Mouse (Mus musculus) spleen, postnatal 14 days (tissue): ENCODE results near the gene Ltbp1.
A peak's percentile ranks its signal among the peaks of the same experiment; 100 is the strongest.

Experiments
- DNase-seq, 2 experiments: peaks; one replicate each; pipeline ENCODE4 v3.0.0; 2021 to 2022; ENCODE audit warnings: low spot score in 2 of 2

The Ltbp1 gene

DNA sequence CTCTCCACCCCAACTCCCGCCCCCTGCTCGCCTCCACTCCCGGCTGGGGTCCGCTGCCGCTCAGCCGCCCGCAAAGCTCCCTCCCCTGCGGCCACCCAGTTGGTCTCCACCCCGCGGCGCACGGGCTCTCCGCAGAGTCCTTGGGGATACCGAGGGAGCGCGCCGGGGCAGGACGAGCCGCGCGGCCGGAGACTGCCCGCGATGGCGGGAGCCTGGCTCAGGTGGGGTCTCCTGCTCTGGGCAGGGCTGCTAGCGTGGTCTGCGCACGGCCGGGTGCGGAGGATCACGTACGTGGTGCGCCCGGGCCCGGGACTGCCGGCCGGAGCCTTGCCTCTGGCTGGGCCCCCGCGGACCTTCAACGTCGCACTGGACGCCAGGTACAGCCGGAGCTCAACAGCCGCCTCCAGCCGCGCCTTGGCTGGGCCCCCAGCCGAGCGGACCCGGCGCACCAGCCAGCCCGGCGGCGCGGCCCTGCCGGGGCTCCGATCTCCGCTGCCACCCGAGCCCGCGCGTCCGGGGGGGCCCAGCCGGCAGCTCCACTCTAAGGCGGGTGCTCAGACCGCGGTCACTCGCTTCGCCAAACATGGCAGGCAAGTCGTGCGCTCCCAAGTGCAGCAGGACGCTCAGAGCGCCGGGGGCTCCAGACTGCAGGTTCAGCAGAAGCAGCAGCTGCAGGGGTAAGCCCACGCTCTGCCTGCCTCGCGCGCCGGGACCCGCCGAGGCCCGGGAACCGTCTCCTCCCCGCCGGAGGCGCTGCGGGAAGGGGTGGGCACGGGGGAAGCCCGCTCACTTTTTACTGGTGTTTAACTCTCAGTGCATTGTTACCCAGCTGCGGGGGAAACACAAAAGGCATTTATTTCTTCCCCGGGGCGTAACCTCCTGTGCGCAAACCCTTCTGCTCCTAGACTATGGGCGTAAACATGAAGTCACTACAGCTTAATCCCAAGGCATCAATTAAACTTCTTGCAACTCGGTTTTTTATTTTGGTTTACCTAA is 615 bp downstream of the Ltbp1 start:
- DNase-seq = peak in 1 of 2 experiments; percentile 2

DNA sequence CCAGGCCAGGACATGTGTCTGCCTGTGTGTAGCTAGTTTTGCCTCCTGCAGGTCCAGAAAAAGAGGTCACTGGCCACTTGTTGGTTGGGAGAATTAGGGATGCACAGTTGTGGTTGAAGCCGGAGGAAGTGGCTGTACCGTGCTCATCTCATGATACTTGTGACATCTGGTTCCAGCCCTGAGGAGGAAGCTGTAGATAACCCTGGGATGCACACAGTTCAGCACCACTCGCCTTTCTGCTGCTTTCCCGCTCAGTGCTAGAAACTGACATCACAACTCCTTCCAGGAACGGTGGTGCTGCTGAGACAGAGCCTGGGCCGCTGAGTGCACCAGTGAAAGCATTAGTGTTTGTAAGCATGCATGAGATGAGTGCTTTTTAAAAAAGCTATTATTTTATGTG is 5.6 kb downstream of the Ltbp1 start:
- no peak for DNase-seq

DNA sequence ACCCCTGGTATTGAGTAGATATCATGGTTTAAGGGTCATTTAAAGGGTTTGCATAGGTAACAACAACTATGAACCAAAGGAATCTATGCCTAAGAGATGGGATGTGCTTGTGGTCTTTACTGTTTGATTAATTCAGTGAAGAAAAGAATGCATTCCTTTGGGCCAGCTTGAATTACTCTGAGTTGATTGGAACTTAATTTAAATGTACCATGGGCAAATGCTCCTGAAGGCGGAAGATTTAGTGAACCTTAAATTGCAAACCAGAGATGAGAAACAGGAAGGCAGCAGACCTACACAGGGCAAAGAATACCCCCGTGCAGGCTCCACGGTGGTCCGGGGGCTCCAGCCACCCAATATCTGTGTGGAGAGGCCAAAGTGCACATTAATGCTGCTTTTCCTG is 7.8 kb downstream of the Ltbp1 start:
- DNase-seq = no peak

DNA sequence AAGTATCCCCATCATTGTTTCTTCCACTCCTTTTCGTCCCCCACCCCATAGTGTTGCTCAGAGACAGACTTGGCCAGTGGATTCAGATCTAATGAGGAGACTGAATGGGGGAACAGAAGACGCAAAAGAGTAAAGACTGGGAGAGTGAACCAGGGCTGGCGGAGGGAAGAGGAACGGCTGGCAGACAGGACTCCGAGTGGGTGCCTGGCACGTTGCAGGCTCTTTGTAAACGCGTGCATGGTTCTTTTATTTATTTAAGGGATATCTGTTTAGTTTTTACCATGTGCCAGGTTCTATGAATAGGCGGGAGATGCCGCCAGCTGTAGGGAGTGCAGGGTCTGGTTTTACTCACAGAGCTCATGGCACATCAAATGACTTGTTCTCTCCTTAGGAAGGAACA is 8.5 kb downstream of the Ltbp1 start:
- no peak for DNase-seq

DNA sequence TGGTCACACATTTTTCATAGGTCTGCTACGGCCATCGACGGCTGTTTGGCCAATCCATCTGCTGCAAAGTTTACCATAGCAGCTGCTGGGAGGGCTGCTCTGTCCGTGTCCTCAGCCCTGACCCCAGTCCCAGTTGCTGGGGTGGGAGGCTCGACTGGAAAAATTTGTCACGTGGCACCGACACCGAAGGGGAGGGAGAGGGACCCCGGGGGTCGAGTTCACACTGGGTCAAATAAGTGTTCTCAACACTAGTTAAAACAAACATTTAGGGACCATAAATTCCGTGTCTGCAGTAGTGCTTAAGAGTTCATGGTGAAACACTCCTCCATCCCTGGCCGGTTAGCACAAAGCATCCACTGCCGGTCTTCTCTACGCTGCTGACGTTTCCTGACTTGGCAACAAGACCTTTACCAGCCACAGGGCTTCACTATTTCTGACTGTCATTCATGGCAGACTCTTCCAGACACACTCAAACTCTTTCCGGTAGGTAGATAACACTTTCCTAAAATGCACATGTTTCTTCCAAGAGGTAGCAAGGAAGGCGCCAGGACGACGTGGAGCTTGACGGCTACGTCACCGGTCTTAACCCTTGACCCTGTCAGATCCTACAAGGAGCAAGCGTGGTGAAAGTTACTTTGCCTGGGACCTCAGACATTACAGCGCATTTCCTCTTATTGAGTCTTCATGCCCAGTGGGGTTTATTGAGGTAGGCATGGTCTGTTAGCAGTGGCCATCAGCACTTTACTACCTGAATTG is 9.4 kb downstream of the Ltbp1 start:
- DNase-seq = no peak

DNA sequence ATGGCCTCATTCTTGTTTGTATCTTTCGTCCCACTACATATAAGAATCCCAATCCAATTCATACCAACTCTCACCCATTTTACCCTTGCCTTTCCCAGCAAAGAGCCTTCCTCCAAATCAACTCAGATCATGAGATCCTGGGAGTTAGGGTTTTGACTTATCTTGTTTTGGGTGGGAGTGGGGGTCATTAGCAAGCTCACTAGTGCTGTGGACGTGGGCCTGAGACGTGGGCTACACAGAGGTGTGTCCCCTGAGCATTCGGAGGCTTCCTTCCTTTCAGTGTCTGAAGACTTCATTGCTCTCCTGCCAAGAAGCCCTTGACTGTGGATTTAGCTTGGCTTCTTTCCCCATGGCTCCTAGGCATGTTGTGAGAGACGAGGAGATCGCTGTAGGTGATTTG is 10.2 kb downstream of the Ltbp1 start:
- no peak for DNase-seq

DNA sequence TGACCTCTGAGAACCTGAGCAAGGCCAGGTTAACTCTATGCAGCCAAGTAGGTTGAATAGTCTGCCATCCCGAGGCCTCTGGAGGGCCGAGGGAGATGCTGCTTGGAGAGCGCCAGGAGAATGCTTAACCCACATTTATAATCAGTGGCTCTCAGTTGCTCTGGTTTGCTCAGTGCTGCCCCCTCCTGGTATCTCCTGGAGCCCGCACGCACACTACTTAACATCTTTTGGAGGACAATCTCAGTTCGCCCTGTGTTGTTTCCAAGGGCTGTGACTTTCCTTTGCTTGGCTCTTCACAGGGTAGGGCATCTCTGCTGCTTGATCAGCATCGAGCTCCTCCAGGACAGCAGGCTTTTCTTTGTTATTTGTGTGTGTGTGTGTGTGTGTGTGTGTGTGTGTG is 12.1 kb downstream of the Ltbp1 start:
- DNase-seq = peak in 1 of 2 experiments; percentile 21

DNA sequence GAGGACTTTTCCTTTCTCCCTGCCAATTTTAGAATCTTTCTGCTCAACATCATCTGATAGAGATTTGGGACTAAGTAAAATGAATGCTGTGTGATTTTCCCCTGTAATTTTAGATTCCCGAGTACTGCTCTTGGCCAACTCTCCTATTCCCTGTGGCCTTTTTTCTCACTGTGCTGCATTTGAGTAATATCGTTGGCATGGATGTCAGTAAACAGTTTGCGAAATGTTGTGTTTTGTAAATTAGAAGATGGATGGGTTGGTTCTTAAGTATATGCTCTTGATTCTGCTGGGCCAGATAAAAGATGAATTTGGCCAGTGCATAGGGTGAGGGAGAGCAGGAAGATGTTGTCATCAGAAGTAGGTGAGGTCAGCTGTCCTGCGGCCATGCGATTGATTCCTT is 12.8 kb downstream of the Ltbp1 start:
- DNase-seq = no peak

DNA sequence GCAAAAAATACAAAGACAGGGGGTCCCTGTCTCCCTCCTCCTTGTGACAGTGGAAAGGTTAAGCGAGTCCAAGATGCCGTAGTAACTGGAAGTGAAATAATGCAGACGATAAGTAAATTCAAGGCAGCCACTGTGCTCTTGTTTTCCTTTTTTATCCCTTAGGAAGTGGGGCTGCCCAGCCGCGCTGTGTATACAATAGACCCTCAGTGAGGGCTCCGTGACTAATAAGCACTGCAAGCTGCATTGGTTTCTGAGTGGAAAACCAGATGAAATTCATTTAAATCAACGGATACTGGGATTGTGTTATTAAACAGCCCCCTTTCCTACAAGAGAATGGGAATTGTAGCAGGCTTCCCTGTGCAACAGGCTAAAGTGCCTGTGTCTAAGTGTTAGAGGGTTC is 14.7 kb downstream of the Ltbp1 start:
- DNase-seq = no peak

DNA sequence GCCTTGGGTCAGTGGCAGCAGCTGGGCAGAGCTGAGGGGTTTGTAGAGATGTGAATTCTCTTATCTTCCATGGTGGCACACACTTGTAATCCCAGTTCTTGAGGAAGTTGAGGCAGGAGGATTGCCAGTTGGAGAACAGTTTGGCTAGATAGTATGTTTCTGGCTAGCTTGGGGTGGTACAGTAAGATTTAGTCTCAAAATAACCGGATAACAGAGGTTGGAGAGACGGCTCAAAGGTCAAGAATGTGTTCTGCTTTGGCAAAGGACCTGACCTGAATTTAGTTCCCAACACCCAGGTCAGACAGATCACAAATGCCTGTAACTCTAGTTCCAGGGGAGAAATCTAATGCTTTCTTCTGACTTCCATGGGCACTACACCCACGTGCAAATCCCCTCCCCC is 15.3 kb downstream of the Ltbp1 start:
- DNase-seq = no peak

DNA sequence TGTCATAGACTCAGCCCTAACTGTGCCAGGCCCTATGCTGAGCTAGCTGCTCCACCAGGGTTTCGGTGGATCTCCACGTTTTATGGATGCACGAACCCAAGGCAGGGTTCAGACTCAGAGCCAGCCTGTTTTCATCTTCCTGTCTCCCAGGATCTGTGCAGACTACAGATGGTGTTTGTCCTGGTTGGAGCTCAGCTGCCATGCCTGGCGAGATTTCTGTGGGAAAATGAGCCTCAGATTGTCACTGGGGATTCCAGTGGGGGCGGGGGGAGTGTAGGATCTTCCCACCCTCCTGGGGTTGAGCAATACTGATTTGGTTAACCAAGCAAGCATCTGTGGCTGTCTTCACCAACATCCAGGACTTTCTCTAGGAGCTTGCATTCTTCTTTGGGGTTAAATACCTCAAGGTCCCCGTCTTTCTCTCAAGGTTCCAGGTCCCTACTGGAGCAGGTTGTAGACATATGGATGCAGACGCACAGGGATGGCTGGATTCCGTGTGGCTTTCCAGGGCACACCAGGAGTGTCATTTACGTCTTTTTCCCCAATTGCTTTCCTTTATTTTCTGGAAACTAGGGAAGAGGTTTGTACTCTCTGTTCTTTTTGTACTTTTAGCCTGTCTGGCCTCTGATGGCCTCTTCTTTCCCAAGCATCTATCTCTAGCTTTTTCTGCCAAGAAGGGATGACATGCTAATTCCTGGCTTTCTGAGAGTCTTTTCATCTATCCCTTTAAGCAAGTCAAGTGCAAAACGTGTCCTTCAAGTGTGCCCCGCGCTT is 22.2 kb downstream of the Ltbp1 start:
- no peak for DNase-seq

DNA sequence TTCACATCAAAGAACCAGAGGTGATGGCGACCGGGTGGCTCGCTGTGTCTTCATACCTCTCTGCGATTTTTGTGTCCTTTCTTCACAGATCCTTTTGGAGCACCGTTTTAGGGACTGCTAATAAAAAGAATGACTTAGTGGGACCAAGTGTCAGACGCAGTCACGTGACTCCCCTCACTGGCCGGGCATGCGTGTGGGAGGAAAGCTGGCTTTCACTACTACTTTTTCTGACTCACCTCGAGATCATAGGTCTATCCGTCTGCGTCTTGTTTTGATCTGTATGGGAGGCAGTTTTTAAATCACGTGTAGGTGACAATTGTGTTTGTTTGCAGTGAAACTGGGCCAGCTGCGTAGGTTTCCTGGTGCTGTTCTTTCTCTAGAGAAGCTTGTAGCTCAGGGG is 28.0 kb downstream of the Ltbp1 start:
- DNase-seq = no peak

DNA sequence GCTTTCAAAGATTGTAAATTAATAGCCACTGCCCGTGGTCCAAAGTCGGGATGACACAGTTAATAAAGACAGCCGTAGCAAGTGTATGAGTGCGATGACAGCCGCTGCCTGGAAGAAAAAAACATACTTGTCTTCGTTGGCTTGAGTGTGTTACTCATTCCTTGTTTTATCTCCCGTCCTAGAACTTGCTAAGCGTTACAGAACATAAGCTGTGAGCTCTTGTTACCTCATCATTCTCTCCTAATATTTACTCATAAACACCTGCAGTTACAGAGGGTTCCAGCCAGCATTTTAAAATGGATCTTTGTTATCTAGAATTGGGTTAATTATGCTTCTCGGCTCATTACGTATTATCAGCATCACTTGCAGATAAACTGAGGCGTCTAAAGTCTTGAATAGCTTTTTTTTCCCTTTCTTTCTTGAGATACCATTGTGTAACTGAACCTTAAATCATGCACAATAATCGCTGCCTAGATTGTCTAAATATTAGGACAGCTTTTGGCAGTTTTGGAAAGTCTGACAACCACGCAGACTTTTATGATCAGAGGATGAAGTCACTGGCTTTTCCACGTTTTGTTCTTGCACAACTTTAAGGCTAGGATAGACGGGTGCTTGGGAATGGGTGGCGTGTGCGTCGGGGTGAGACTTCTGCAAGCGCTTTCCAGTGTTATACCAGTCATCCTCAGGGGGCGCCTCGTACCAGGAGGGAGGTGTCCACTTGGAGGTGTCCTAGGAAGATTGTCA is 28.7 kb downstream of the Ltbp1 start:
- DNase-seq = no peak

DNA sequence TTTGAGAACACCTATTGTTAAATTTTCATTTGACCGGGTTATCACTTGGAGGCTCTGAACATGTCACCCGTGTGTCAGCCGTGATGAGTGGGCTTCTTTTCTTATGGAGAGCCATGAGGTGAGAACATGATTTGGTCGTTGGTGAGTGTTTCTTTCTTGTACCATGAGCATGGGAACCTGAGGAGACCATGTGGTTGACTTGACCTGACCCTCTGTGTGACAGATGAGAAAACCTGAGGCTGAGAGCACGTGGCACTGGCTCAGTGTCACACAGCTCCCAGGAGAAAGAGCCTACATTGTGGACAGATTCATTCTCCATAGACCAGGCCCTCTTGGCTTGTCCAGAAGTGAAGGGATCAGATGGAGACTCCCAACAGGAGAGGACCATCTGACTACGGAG is 31.5 kb downstream of the Ltbp1 start:
- no peak for DNase-seq

DNA sequence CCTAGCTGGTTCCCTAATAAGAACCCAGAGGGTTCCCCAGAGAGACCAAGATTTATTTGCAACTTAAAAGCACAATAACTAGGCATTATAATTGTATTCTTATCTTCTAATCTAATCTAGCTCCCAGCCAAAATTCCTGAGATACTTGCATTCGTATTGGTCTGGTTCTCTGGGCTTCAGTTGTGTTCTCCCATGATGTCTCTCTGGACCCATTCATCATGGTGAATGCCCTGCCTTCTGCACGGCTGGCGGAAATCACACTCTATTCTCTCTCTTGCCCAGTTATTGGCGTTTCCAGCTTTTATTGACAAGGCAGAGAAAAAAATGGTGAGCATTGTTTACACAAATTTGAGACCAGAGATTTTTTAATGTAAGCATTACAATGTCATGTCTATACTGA is 33.6 kb downstream of the Ltbp1 start:
- DNase-seq = no peak

DNA sequence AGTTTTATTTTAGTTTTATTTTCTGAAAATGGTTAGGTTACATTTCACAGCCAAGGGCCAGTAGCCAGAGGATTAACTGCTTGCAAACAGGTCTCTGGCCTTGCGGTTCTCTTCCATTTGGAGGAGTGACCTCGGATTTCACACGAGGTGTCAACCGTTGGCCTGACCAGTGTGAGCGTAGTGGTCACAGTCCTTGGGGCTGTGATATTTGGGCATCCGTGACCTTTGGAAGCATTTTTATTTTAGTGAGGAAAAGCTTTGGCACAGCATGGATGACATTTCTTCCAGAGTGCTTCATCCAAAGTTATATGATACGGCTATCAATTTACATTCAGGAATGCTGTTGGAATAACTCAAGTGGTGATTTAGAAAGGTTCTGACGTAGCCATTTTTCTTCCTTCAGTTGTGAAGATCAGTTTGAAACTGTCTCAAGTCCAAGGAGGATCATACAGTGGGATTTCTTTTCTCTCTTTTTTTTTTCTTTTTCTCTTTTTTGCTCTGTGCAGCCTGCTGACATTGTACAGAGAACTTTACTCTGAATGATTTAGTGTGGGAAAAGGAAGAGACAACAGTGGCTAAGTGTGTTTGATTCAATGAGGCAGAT is 44.1 kb downstream of the Ltbp1 start:
- DNase-seq = no peak

DNA sequence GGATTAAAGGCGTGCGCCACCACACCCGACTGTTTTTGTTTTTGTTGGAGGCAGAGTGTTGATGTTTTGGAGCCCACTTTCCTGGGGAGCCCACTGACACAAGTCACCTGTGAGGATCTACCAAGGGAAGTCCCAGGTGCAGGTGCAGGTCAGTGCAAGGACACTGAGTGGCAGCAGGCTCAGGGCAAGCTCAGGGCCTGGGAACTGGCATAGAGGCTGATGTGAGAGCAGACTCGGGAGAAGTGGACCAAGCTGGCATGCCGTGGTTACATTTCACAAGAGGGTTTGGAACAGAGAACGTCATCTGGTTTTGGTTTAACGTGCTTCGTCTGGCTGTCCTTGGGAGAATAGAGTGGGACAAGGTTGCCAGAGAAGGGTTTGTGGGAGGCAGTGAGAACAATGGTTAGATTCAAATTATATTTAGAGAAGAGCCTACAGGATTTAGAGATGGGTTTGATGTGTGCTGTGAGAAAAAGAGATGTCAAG is 46.1 kb downstream of the Ltbp1 start:
- no peak for DNase-seq

DNA sequence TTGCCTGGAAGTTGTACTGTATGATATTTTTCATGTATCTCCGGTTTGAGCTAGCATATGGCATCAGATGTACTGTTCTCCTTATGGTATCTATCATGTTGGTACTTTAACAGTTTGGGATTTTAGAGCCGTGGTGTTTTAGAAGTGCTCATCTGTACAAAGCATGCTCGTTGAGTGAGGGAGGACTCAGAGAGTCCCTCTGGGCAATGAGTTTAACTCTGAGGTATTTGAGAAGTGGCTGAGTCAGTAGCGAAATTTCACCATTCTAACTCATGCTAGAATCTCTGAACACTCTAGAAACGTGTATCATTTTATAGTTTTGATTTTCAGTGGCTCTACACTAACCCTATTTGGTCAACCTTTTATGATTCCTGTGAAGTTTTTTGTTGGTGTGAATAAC is 49.9 kb downstream of the Ltbp1 start:
- no peak for DNase-seq

DNA sequence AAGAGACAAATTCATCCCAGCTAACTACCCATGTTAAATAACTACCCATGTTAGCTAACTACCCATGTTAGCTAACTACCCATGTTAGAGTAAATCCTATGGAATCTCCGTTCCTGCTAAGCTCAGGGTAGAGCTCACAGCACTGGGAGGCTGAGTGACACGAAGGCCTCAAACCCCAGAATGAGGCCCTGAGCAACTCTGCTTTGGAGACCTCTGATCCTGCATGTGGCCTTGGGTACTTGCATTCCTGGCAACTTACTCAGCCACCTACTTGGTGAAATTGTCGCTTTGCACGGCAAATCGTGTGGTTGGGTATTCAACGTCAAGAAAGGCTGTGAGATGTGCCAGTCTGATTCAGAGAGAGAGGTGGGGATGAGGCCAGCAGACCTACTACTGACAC is 50.6 kb downstream of the Ltbp1 start:
- DNase-seq = no peak

DNA sequence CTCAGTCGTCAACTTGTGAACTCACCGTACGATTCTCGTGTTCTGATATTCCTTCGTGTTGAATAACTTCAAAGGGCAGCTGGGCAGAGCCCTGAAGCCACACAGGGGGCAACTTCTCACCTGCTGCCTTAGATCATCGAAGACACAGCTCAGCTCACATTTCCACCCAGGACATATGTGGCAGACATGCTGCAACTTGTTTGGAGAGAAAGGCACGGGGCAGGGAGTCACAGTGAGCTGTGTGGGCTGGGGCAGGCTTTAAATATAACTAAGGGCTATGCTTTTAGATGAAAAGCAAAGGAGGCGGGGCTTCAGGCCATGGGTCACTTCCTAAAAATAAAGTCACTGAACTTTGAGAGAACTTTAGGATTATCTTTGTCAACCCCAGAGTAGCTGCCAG is 51.3 kb downstream of the Ltbp1 start:
- no peak for DNase-seq

DNA sequence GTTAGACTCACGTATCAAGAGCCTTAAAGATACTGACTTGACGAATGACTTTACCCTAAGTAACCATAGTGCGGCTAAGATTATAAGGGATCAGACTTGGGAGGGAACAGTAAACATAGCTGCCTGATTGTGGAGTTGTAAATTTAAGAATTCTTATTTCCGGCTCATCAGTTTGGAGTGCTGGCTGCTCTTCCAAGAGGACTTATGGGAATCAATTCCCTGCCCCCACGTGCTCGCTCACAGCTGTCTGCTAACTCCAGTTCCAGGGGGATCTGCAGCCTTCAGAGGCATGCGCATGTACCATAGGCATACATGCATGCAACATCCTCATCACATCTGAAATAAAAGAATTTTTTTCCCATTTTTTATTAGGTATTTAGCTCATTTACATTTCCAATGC is 61.0 kb downstream of the Ltbp1 start:
- DNase-seq = no peak
